Mouse (Mus musculus) cerebellum, postnatal 4 days (tissue): ENCODE measurements at regions not wholly inside any gene's neighbourhood (a gene's known extent, or its start where the extent isn't known, plus 50 kb on each side); places are given as distances from the start of the nearest gene placed in this dataset.

Experiments
- DNase-seq, 2 experiments: peaks; one replicate each; pipeline ENCODE4 v3.0.0; 2022; ENCODE audit warnings: low spot score in 2 of 2, mixed read lengths in 1 of 2

GRCm38 (mm10) chr5:148616426-148616825 is 63.8 kb upstream of the Ubl3 start:
- no peak for DNase-seq

GRCm38 (mm10) chr5:148615706-148616366 is 63.2 kb upstream of the Ubl3 start:
- peak in 1 of 2 experiments; percentile 80 for DNase-seq

- no peak for DNase-seq
Observed at GRCm38 (mm10) chr5:148615117-148615516, 62.5 kb upstream of the Ubl3 start.

GRCm38 (mm10) chr5:148611323-148611722 is 58.7 kb upstream of the Ubl3 start:
- no peak for DNase-seq

- DNase-seq, result peak in 1 of 2 experiments; percentile 37
Observed at GRCm38 (mm10) chr5:148609506-148609880, 56.9 kb upstream of the Ubl3 start.

- DNase-seq, result no peak
Observed at GRCm38 (mm10) chr5:148608857-148609505, 56.4 kb upstream of the Ubl3 start.

GRCm38 (mm10) chr5:148608178-148608577 is 55.6 kb upstream of the Ubl3 start:
- no peak for DNase-seq

- no peak for DNase-seq
Observed at GRCm38 (mm10) chr5:148605730-148606129, 53.1 kb upstream of the Ubl3 start.
